Mouse (Mus musculus) neutrophil, adult 5-6 weeks (primary cell): Measurements from ENCODE around the gene Ppm1h. TPM values are rescaled to one million over a fixed set of nuclear protein-coding genes. Genes with fewer than 3 reads are reported as not detected.

Source experiments
- ATAC-seq: fragments of 151-379, 151-347 bp; 2 replicates; pipeline ENCODE4 v1.8.0; 2017; ENCODE audit warnings: mild to moderate bottlenecking, moderate TSS enrichment; ENCODE audit not compliant: insufficient number of reproducible peaks, poor library complexity, low FRiP score, severe bottlenecking; ENCODE audit errors: extremely low read depth
- total RNA-seq: library from RNA; stranded (forward); fragments of 200-1000 nt; gene quantifications from 2 replicates; pipeline ENCODE4 v1.2.3, GENCODE M21; 2017

The Ppm1h gene
- total RNA-seq, 1 experiment from 2014 or later, result 28.0 TPM

DNA sequence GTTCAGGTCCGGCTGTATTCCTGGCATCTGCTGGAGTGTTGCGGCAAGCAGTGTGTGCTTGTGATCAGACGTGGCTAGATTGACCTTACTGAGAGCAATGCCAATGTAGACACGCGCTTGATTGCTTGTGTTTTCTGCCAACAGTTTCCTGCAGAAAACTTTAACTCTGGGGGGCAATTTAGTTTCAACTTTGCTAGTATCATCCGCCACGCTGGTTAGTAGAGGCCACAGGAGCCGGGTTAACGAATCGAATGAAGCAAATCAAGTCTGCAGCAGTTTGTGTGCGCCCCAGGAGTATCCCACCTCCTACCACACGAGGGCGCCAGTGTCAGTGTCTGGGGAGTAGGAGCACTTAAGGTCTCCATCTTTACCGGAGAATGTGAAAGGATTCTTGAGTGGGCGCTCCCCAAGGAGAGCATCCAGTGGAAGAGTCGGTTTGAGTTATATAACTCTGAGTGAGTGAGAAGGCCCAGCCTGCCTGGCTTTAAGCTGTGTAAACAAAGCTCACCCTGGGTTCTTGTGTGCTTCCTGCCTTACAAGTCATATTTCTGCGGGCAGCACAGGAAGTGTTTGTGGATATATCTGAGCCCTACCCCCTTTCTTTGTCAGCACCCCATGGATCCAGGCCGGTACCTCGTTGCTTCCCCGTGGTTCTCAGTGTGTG is 115.8 kb downstream of the Ppm1h start:
- peak; percentile 90 for ATAC-seq

GRCm38 (mm10) chr10:122797955-122798354 is 119.4 kb downstream of the Ppm1h start:
- ATAC-seq, result no peak

DNA sequence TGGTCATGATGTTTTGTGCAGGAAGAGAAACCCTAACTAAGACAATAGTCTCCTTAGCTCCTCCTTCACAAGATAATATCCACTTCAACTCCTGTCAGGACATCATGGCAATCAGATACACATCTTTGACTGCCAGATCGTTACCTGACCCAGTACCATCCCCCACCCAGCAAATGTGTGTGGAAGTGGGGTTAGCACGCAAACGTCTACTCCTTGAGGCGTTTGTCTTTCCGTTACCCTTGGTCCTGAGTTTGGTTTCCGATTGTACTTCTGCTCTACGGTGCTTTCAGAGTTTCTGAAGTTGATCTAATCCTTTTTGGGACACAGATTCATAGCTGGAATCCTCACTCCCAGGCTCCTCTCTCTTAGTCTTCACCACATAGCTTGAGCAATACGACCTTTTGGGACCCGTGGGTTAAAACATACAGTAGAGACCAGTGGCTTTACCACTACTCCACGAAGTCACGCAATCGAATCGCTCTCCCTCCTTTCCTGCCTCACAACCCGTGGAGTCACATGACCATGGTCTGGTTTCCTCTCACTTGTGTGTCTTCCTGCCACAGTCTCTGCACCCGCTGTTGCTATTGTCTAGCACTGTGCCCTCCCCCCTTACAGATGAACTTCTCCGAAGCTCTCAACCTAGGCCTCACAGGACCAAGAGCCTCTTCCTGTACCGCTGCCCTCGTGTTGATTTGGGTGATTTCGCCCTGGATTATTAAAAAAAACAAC is 121.6 kb downstream of the Ppm1h start:
- ATAC-seq, result peak; percentile 78

DNA sequence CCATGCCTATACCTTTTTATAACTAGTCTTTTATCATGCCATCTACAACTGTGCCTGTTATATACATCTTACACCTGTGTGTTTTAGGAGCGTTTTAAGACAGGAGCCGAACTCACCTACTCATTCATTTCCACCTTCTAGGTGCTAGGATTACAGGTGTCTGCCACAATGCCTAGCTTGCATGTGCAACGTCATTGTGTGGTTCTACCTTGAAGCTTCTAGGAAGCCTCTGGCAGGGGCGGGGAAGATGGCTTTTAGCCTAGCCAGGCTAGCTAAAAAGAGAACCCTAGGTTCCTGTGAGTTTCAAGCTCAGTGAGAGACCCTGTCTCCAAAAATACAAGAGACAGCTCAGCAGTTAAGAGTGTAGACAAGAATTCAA is 122.2 kb downstream of the Ppm1h start:
- no peak for ATAC-seq

DNA sequence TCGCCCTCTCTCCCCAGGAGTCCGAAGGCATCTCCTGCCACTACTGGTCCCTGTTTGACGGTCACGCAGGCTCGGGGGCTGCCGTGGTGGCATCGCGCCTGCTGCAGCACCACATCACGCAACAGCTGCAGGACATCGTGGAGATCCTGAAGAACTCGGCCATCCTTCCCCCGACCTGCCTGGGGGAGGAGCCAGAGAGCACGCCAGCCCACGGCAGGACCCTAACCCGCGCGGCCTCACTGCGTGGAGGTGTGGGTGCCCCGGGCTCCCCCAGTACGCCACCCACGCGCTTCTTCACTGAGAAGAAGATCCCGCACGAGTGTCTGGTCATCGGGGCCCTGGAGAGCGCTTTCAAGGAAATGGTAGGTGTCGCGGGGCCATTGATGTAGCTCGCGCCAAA is 123.7 kb downstream of the Ppm1h start:
- ATAC-seq, result no peak

DNA sequence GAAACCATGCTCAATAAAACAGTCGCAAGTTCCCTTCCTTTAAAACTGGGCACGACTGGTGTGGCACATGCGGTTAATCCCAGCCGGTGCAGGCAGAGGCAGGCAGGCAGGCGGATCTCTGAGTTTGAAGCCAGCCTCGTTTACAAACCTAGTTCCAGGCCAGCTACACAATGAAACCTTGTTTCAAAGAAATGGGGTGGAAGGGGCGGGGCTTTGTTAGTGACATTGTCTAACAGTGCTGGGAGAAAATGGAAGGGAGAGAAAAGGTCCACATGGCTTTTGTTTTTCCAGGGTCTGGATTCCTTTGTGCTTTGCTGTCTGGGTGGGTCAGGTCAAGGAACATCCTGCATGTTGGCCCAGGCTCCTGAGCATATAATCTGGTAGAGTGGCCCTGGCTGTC is 124.3 kb downstream of the Ppm1h start:
- ATAC-seq, result no peak

DNA sequence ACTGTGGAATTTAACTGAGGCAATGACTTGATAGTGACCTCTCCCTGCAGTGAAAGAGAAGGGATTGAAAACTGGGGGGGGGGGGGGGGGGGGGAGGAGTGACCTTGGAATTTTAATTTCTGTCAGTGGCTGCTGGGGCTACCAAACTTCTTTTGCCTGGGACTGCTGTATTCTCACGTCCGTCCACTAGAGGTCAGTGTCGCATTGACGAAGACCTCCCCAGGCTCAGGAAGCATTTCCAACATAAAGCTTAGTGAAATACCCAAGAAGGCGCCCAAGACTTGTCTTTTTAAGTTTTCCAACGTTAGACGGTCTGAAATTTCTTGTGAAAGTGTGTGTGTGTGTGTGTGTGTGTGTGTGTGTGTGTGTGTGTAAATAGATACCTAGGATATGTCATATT is 125.3 kb downstream of the Ppm1h start:
- ATAC-seq, result peak; percentile 68

- ATAC-seq, result no peak
These were observed 127.3 kb downstream of the Ppm1h start for GRCm38 (mm10) chr10:122805866-122806265.

GRCm38 (mm10) chr10:122807127-122808105 is 128.9 kb downstream of the Ppm1h start:
- peak; percentile 67 for ATAC-seq

DNA sequence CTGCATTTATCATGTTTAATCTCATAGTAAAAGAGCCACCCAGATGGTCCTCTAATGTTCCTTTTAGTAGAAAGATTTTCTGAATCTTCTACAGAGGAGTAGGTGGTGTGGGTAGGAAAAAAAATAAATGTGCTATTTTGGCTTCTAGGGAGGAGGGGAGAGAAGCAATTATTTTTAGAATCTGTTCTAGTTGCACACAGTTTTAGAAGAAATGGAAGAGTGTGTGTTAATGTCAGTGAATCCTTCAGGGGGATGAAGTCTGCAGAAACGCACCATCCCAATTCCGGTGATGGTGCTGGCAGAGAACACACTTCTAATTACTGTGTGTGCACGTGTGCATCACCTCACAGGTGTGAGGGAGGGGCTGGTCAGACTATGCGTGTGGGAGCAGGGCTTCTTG is 129.6 kb downstream of the Ppm1h start:
- no peak for ATAC-seq

- ATAC-seq, result no peak
These were observed 131.3 kb downstream of the Ppm1h start for GRCm38 (mm10) chr10:122809851-122810250.

DNA sequence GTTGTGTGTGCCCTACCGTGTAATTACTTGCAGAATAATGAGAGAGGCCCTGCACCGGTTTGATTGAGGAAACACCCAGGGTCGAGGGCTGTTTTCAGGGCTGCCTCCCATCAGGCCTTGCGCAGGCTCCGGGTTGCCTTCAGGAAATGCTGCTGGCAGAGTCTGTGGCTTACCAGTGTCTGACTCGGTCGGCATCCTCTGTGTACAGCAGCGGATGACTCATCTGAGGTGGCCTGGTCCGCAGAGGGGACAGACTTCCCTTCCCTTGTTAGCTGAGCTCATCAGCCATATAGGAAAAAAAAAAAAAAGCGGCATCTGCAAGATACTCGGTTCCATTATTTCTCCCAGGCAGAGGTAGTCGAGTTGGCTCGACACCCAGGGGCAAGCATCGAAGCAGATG is 136.5 kb downstream of the Ppm1h start:
- ATAC-seq, result peak; percentile 73

- ATAC-seq, result no peak
These were observed 139.2 kb downstream of the Ppm1h start for GRCm38 (mm10) chr10:122817741-122818140.

DNA sequence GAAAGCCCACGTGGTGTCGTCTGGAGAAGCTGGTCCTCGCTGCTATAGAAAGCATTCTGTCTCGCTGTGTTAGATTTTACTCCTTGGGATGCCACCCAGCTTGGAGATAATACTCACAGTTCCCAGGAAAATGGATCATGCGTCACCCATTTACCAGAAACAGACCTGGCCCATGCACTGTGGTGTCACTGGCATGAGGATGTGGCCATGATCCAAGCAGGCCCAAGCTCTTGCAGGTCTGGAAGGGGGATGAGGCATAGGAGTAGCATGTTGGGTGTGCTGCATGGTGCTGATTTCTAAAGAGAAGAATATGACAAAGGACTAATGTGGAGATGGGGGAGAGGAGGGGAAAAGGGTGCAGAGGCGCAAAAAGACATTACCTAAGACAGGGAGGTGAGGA is 141.2 kb downstream of the Ppm1h start:
- ATAC-seq, result no peak

GRCm38 (mm10) chr10:122821549-122821948 is 143.0 kb downstream of the Ppm1h start:
- ATAC-seq, result no peak

GRCm38 (mm10) chr10:122823642-122824041 is 145.1 kb downstream of the Ppm1h start:
- ATAC-seq, result no peak

DNA sequence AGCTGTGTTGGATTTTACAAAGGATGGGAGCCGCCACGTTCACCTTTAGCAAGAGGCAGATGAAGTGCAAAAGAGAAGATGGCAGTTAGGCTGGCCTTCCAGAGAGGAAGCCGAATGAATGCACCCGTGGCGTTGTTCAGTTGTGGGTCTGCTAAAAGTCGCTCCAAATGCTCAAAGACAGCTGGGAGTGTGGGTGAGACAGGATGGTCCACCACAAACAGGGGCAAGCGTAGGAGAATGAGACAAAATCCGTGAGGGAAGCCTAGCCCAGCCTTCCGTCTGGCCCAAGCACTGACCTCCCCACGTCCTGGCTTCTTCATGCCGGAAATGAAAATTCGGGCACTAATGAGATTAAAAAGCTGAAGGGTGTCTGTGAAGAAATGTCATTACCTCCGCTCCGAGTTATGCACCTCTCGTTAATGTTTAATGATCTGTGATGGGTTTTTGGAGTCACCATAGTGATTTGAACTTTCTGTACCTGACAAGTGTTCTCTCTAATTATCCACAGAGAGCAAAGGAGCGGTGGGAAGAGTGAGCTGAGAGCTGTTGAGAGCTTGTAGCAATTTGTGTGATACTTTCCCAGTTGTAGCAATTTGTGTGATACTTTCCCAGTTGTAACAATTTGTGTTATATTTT is 148.3 kb downstream of the Ppm1h start:
- ATAC-seq, result no peak

GRCm38 (mm10) chr10:122827719-122828414 is 149.3 kb downstream of the Ppm1h start:
- no peak for ATAC-seq

- ATAC-seq, result no peak
These were observed 151.2 kb downstream of the Ppm1h start for GRCm38 (mm10) chr10:122829801-122830217.
